Mouse (Mus musculus) spleen, adult 2 months (tissue): ENCODE measurements around the gene Olfr433. TPM values are rescaled to one million over a fixed set of nuclear protein-coding genes. Genes with fewer than 3 reads are reported as not detected.

Source experiments
- DNase-seq, 2 experiments: peaks; one replicate each; pipeline versions ENCODE4 v3.0.0 to v3.0.0-alpha.2; 2012 to 2021; ENCODE audit warnings: low spot score in 2 of 2, low read depth in 1 of 2
- H3K27ac ChIP-seq: fragments of 200-500 bp; 2 replicates; pipeline ENCODE4 v1.5.1; 2012; ENCODE audit warnings: low read length, inconsistent platforms; ENCODE audit not compliant: insufficient read depth
- H3K27me3 ChIP-seq: fragments of 200-500 bp; 2 replicates; pipeline ENCODE4 v1.6.1; 2012; ENCODE audit warnings: mild to moderate bottlenecking, moderate library complexity, low read length, inconsistent platforms; ENCODE audit not compliant: control insufficient read depth, insufficient read depth
- H3K36me3 ChIP-seq: fragments of 200-500 bp; 2 replicates; pipeline ENCODE4 v1.6.1; 2012; ENCODE audit warnings: mild to moderate bottlenecking, low read length, inconsistent platforms; ENCODE audit not compliant: control insufficient read depth, insufficient read depth
- H3K4me1 ChIP-seq: fragments of 200-500 bp; 2 replicates; pipeline ENCODE4 v1.6.1; 2011; ENCODE audit warnings: inconsistent platforms; ENCODE audit not compliant: control insufficient read depth, insufficient read depth, insufficient read length
- H3K4me3 ChIP-seq: fragments of 200-500 bp; 2 replicates; pipeline ENCODE4 v1.5.1; 2011; ENCODE audit warnings: mild to moderate bottlenecking, inconsistent platforms; ENCODE audit not compliant: insufficient read depth, insufficient read length; ENCODE audit errors: extremely low read depth
- CTCF ChIP-seq: fragments of 200-500 bp; IDR thresholded peaks from 2 replicates; pipeline ENCODE4 v1.5.1; 2011; ENCODE audit warnings: mild to moderate bottlenecking, inconsistent platforms; ENCODE audit not compliant: insufficient read depth, insufficient read length, insufficient replicate concordance; ENCODE audit errors: extremely low read depth
- POLR2A ChIP-seq: fragments of 200-500 bp; IDR thresholded peaks from 2 replicates; pipeline ENCODE4 v1.6.1; 2011; ENCODE audit warnings: low read depth, low read length, inconsistent platforms
- WGBS: fragments of 180-500 bp; shearing (Covaris S2); methylation state at CpG from one replicate; pipeline ENCODE4 v1.1.7; 2018; 5-methylcytosine and 5-hydroxymethylcytosine counted together
- polyA plus RNA-seq: library from polyadenylated mRNA; depleted of rRNA; stranded (reverse); fragments of >200 nt; gene quantifications from 2 replicates; pipeline ENCODE4 v1.2.3, GENCODE M21; 2012; rRNA removed

Gene Olfr433
- polyA plus RNA-seq, 1 experiment = 0.99 TPM

DNA sequence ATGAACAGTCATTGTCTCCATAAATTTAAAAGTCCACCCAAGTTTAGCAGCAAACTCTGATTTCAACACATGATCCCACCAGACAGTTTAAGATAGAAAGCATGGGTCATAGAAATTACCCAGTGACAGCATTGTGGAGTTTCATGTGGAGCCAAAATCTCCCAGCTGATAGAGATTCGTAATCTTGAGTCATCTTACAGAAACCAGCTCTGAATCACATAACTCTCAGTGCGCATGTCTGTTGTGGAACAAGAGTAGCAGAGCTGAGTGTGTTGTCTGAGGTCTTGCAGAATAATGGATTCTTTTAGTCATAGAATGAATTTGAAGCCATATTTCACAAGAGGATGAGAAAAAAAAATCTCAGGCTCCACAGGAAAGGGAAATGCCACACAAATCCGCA, 12.5 kb downstream of the Olfr433 start:
- WGBS = 77% methylated on average over 3 of the region's 3 CpGs
- Histone ChIP-seq H3K4me1 (peaks cover 4% of the 10 kb centered on the region), H3K4me3 (no peak overlapping the region), H3K27ac (no peak overlapping the region), H3K27me3 (no peaks in the 10 kb centered on the region), H3K36me3 (no peaks in the 10 kb centered on the region)
- TF ChIP-seq POLR2A = no peak
- TF ChIP-seq CTCF = no peak
- no peak for DNase-seq

DNA sequence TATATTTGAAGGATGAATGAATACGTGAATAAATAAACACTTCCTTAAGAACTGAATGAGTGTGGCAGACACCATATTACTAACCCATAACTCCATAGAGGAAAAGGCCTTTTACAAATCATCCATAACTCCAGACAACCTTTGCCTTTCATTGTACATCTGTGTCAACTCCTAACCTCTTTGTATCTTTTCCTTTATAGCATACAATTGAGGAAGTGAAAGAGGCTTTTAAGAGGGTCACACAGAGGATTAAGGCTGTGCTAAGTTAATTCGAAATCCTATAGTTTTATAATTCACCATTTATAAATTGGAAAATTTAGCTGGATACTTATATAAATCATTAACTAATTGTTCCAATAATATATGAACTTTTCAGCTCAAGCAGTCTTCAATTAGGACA, 14.7 kb downstream of the Olfr433 start:
- Histone ChIP-seq H3K4me3 (no peak overlapping the region), H3K4me1 (peaks cover 4% of the 10 kb centered on the region), H3K27ac (no peak overlapping the region), H3K27me3 (no peaks in the 10 kb centered on the region), H3K36me3 (no peaks in the 10 kb centered on the region)
- DNase-seq = no peak
- TF ChIP-seq POLR2A = no peak
- 42% methylated on average over 2 of the region's 2 CpGs for WGBS

DNA sequence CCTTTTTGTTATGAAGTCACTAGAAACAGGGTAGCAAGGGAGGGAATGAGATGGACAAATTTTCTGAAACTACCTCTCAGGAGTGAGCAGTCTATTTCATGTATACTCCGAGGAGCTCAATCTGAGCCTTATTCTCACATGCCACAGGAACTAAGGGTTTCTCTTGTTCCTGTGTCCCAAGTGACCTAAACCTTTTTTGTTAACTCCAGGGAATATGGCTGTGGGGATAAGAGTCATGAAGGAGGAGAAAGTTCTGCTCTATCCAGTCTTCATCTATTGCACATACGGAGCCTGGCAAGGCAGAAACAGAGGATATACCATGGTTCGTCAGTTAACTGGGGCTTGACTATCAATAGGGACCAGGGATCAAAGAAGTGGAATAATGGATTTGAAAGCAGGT, 25.8 kb downstream of the Olfr433 start, which contains the start of gene Olfr430:
Gene Olfr430, plus strand, starts transcription at position 301 of the 400 bp plus-strand sequence.
- Histone ChIP-seq H3K4me3 (no peak within 1 kb of the TSS), H3K27ac (no peak within 1 kb of the TSS), H3K27me3 (no peaks in the 10 kb centered on the region), H3K36me3 (no peaks in the 10 kb centered on the region), H3K4me1 (no peaks in the 10 kb centered on the region)
- no peak for DNase-seq
- TF ChIP-seq CTCF (no peak), POLR2A (no peak)
- WGBS = 91% methylated on average over 3 of the region's 3 CpGs

DNA sequence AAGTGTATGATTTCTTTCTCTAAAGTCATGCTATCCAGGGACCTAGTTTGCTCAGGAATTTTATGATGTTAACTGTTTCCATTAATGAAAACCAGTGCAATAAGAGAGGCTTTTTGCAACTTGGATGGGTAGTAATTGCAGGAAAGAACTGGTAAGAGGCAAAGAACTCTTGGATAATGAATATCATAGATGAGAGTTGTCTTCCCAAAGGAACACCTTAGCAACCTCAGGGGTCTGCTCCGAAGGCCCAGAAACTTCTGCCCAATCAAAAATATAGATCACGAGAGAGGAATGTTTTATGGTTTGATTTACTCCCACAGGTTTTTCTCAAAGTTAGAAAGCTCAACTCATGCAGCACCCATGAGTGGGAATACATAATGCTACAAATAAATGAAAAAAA, 43.5 kb downstream of the Olfr433 start, which contains the start of gene Olfr429:
Gene Olfr429, plus strand, starts transcription at position 301 of the 400 bp plus-strand sequence.
- no peak within 1 kb of the TSS for H3K27ac ChIP-seq
- no peak for DNase-seq
- no peak for TF ChIP-seq CTCF
- WGBS = 89% methylated on average over 2 of the region's 2 CpGs
- no peak within 1 kb of the TSS for H3K4me3 ChIP-seq
- H3K27me3 ChIP-seq = no peaks in the 10 kb centered on the region
- no peaks in the 10 kb centered on the region for H3K36me3 ChIP-seq
- H3K4me1 ChIP-seq = no peaks in the 10 kb centered on the region

Other genes starting within 250 kb of the Olfr433 start
- 0.49 and 0.55 TPM in 2 replicates for gene Ifi211, start 127.7 kb upstream of the Olfr433 start, polyA plus RNA-seq
- 8.7 and 20.9 TPM in 2 replicates for gene Mndal, start 98.2 kb upstream of the Olfr433 start, polyA plus RNA-seq
- gene Ifi203, start 98.0 kb upstream of the Olfr433 start, polyA plus RNA-seq = 23.4 and 29.8 TPM in 2 replicates
- 0.13 TPM in 1 of 2 replicates, not detected in the other for gene Ifi202b, start 58.0 kb upstream of the Olfr433 start, polyA plus RNA-seq
- 1.2 and 1.9 TPM in 2 replicates for gene Ifi205, start 8.9 kb upstream of the Olfr433 start, polyA plus RNA-seq
- 0.08 and 2.7 TPM in 2 replicates for gene Olfr432, start 8.5 kb downstream of the Olfr433 start, polyA plus RNA-seq
- not detected in 2 replicates for gene Olfr430, start 25.9 kb downstream of the Olfr433 start, polyA plus RNA-seq
- gene Olfr429, start 43.6 kb downstream of the Olfr433 start, polyA plus RNA-seq = not detected in 2 replicates
- not detected in 2 replicates for gene Olfr427, start 56.2 kb downstream of the Olfr433 start, polyA plus RNA-seq
- gene Olfr231, start 80.5 kb downstream of the Olfr433 start, polyA plus RNA-seq = not detected in 2 replicates
- not detected in 2 replicates for gene Olfr424, start 90.8 kb downstream of the Olfr433 start, polyA plus RNA-seq
- not detected in 2 replicates for gene Olfr420, start 114.9 kb downstream of the Olfr433 start, polyA plus RNA-seq
- 2.4 and 3.2 TPM in 2 replicates for gene Spta1, start 132.1 kb downstream of the Olfr433 start, polyA plus RNA-seq
- not detected in 2 replicates for gene Olfr419, start 211.4 kb downstream of the Olfr433 start, polyA plus RNA-seq